Mouse (Mus musculus): ENCODE measurements at regions not wholly inside any gene's neighbourhood (a gene's known extent, or its start where the extent isn't known, plus 50 kb on each side); places are given as distances from the start of the nearest gene placed in this dataset.
"Not testable (repeated sequence)": the region's sequence is repeated elsewhere in the genome, so short reads cannot be mapped to it uniquely, and the experiment has no call there.

DNA sequence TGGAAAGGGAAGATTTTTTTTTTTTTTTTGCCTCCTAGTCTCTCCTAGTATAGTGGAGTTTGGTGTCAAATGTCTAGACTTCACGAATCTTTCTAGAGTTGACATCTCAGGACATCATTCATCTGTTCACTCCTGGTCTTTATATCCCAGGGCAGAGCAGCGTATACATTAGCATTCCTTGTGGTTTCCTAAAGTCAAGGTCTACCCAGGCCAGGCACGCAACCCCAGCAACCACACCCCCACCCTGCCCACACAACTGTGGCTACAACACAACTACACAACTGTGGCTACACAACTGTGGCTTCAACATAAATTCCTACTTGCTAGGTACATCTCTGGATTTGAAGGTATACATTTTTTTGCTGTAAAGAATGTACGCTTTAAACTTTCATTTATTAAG is 122.2 kb downstream of the Ppp1r3a start:
- DNase-seq (ENCODE audit: inconsistent age in 2 of 2, low spot score in 1 of 2): no peak

DNA sequence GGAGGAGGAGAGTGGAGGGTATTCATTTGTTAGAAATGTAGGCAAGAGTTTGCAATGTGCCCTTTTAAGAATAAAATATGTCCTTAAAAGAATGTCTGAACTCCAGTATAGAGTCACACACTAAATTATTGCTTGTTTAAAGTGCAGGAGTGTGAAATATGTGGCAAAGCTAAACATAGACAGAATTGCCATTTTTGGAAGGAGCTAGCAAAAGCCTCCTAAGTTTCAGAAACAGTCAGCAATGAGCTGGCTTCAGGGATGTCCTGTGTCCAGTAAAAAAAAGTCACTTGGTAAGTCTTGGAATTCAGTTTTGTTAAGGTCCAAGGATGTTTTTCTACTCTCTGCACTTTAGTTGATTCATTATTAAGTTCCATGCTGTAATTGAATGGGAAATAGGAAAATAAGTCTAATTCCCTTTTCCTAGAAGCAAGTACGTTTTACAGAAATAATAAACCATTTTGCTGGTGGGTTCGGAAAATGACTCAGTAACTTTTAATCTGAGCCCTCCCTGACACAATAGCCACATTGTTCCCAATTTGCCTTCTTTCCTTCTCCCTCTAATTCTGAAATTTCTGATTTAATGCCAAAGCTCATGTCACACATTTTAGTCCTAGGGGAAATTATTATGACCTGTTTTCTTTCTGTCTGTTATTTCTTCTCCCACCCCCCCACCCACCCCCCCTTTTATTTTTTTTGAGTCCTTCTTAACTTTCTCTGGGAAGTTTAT is 123.2 kb downstream of the Ppp1r3a start:
- no peak for DNase-seq (ENCODE audit: inconsistent age in 2 of 2, low spot score in 1 of 2)

DNA sequence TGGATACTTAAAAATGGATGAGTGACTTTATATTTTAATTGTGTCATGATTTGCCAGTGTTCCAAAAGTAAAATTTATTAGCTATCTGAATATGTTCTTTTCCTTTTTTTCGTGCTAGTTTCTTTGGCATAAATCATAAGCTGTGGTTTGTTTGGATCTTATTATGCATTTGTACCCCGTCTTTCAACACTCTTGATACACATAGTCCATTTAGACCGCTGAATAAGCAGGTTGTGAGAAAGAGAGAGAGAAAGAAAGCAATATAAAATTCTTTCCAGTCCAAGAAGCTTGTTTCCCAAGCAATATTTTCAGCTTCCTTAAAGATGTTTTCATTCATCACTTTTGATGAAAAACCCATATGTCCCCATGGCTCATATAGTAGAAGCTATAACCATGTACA is 138.4 kb downstream of the Ppp1r3a start:
- DNase-seq (ENCODE audit: inconsistent age in 2 of 2, low spot score in 1 of 2): no peak

DNA sequence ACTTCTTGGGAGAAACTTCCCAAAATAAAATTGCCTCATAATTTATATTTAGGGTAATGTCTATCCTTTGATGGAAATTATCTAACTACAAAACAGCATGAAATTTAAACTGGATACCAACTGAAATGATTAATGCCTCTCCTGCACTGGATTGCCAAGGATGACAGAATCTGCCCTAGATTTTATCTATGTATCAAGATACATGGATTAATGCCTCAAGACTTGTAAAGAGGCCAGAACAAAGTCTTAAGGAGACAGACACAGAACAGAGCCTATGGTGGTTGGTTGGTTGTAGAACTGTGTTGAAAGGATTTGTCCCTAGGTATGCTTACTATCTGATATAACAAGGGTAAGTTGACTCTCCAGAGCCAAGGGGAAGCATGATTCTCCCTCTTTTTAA is 147.0 kb downstream of the Ppp1r3a start:
- no peak for DNase-seq (ENCODE audit: inconsistent age in 2 of 2, low spot score in 1 of 2)

DNA sequence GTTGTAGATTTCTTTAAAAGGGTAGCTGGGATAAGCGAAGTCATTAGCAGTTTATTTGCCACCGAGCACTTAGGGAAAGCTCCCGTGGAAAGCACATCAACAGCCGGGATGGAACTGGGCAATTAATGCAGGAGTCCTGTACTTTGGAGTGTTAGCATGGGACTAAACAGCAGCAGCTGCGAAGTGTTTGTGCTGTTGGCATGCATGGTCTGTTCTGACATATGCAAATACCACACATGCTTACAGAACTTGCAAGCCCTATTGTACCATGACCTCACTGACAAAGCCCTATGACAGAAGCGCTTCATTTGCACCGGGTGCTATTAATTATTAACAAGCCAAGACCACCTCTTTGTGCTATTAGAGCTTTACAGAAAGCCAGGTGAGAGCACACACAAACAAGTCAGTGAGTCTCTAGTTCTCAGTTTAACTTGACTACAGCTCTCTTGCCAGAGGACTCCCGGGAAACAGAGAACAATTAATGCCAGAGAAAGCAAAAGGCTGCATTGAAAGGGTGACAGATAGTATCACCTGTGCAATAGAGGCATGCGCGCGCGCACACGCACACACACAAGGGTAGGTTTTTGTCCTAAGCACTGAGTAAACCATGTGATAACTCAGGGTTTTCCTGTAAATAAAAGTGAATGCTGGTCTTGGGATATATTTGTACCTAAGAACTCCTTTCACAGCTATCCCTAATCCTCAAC is 154.4 kb downstream of the Ppp1r3a start:
- no peak for DNase-seq (ENCODE audit: inconsistent age in 2 of 2, low spot score in 1 of 2)

DNA sequence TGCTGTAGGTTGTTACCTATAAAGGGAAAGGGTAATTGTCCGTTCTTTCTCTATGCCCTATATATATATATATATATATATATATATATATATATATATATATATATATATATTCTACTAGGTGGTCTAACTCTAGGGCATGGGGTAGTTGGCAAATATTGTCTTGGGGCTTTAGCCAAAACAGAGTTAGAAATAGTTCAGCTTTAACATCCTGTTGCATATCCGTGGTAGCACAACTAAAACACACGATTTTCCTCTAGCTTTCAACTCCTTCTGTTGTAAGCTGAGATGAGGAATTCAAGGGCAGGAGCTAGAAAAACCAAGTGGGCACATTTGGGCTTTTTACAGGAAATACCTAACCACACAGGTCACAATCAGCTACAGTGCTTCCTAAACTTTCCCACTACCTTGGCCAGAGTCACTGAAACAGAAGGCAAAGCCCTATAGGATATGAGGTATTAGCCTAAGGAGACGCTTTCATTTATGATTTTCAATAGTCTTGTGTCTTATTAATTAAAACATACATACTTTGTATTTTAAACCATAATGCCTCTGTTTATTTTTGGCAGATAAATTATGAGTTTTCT is 158.1 kb downstream of the Ppp1r3a start:
- DNase-seq (ENCODE audit: inconsistent age in 2 of 2, low spot score in 1 of 2): no peak

DNA sequence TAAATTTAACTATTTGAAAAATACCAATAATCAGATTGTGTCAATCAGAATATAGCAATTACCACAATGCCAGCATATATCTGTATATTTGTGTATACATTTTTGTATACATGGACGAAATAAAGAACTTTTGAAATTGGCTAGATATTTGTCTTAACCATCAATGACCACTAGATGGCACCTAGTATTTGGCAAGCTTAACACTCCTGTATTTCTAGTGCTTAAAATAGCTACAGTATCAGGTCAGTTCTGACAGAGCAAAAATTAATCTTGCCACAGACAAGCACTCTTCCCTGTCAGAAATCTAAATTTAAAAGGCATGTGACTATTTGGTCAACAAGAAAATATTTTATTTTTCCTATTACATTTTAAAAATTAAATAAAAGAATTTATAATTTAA is 169.2 kb downstream of the Ppp1r3a start:
- peak in 1 of 2 experiments; percentile 27 for DNase-seq (ENCODE audit: inconsistent age in 2 of 2, low spot score in 1 of 2)

DNA sequence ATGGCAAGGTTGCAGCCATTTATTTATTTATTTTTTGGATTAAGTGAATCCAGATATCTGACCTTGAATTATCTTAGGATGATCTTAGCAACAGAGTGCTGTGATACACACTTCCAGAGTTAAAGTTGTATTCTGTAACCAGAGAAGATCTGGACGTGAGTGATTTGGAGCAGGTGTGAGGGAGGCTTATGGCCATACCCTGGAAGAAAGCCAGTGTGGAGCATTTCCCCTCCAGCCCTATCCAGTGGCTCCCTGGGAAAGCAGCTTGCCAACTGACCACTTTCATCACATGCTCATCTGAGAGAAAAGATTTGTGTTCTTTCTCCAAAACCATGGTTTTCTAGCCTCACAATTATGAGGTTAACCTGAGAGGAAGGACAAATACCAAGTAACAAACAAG is 171.2 kb downstream of the Ppp1r3a start:
- DNase-seq (ENCODE audit: inconsistent age in 2 of 2, low spot score in 1 of 2): no peak

DNA sequence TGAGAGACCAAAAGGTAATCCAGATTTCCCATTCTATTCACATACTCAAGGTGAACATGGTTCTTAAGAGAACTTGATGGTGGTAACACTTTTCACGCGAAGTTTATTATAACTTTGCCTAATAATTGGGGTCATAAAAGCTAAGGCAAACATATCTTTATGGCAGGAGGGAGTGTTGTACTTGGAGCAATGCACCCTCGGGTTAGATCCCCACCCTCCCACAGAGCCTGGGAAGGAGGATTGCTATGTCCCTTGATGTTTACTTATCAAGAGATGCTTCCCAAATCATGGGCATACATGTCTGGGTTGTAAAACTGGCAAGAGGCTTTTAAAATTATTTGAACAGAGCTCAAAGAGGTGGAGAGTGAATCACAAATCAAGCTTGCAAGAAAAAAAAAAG is 180.5 kb downstream of the Ppp1r3a start:
- no peak for DNase-seq (ENCODE audit: inconsistent age in 2 of 2, low spot score in 1 of 2)

DNA sequence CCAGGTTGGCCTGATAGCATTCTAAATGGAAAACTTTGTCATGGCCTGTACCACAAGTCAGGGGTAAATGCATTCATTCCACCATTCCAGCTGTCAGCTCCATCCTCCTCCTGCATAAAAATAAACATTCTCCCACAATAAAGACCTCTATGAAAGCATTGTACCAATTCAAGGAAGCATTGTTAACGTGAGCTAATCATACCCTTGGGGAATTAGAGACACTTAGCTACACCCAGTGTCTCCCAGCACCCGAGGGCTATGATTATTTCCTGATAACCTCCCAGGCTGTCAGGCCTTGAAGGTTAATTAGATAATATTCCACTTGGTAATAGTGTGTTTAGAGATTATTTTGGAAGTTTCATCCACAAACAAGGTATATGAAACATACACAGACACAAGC is 182.1 kb downstream of the Ppp1r3a start:
- DNase-seq (ENCODE audit: inconsistent age in 2 of 2, low spot score in 1 of 2): no peak

DNA sequence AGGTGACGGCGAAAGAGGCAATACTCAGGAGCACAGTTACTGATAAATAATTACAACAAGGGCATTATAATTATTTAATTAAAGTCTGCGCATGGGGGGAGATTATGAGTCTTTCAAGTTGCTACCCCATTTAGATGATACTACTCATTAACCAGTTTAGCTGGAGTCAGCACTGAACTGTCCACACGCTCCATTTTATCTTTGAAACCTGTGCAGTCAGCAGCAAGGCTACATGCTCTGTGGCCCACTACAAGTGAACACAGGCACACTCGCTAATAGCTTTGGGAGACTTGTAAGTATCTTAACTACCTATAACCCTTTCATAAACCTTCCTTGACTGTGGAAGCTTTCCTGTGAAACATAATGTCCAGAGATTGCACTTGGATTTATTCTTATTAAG is 214.7 kb downstream of the Ppp1r3a start:
- no peak for DNase-seq (ENCODE audit: inconsistent age in 2 of 2, low spot score in 1 of 2)

DNA sequence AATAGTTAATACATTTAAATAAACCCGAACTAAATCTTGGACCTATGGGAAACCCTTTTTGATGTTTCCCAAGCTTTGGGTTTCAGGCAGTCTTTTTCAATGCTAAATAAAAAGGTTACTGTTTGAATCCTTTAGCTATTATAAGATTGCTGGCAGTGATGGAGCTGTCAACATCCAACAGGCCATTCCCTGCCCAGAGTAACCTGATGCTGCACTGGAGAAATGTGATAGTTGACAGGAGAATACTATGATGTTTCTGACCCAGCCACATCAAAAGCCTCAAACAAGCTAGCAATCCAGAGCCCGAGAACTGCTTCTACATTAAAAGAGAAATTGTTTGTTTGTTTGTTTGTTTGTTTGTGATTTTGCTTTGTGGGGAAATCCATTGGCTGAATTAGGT is 226.0 kb downstream of the Ppp1r3a start:
- no peak for DNase-seq (ENCODE audit: inconsistent age in 2 of 2, low spot score in 1 of 2)

DNA sequence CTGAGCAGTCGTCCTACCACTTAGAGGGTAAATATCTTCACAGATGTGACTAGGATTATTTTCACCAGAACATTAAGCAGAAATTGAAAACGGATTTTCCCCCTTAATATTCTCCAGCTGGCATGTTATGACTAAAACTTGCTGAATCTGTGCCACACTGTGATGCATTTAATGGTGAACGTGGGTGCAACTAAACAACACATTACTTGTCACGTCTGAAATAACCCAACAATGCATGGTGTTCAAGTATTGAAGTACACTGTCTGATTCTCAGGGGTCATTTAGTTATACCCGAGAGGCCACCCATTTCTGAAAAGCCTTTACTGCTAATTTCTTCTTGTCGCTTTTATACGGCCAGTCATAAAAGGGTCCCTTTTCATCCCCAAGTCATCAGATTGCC is 226.5 kb downstream of the Ppp1r3a start:
- DNase-seq (ENCODE audit: inconsistent age in 2 of 2, low spot score in 1 of 2): no peak

DNA sequence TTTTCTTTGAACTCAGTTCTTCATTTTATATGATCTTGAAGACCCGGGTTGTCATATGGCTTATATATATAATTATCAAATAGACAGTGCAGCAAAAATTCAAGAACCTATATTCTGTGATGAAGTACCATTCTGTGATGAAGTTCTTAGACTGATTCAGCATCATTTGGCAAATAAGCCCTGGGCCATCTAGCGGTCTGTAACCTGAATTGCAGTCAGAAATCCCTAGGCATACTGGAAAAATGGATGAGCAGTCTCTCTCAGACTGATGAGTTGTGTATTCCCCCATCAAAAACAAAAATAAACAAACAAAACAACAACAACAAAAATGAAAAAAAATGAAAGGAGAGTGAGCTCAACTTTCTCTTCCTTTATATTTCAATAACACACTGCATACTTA is 232.3 kb downstream of the Ppp1r3a start:
- DNase-seq (ENCODE audit: inconsistent age in 2 of 2, low spot score in 1 of 2): peak in 1 of 2 experiments; percentile 47

DNA sequence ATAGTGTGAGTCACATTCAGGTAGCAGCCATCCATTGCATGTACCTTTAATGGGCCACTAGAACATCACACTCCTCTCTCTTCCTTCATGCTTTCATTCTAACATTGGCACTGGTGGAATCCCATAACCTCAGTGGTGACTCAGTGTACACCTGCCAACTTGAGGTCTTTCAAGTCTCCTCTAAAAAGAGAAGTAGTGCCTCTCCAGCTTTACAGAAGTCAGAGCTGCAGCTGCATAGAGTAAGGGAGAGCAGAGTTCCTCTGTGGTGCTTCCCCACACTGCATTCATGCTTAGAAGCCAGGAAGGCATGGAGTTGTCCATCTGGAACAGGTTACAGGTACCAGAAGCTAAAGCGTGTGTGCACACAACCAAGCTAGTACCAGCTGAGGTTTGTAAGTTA is 233.8 kb downstream of the Ppp1r3a start:
- no peak for DNase-seq (ENCODE audit: inconsistent age in 2 of 2, low spot score in 1 of 2)

DNA sequence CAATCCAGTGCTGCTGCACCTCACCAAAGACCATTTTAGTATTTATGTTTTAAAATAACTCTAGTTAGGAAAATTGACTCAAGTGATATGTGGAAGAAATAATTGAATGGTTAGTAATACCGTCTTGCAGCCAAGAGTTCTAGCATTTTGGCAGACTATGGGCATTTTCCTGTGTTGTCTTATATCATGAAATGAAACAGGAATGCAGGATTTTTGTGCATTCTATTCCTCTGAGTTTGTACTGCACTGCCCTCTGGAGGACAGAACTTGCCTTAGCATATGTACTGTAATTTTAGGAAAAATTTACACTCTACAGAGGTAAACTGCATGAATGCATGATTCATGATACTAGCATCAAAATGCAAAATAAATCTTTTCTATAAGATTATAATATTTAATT is 250.9 kb downstream of the Ppp1r3a start:
- DNase-seq (ENCODE audit: inconsistent age in 2 of 2, low spot score in 1 of 2): peak in 1 of 2 experiments; percentile 69

DNA sequence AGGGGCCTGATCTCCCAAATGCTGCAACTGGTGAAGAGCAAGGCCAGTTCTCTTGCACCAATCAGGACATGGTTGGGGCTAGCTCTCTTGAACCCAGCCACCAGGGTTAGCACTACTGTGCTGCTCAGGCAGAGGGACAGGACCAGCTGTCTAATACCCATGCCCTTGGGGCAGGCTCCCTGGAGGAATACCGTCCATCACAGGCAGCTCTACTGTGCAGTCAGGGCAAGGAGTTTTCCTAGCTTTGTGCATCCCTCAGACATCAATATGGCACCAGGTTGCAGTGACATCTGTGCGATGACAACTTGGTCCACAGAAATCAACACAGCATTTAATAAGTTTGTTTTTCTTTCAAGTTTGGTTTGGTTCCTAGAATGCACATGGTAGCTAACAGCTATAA is 254.4 kb downstream of the Ppp1r3a start:
- DNase-seq (ENCODE audit: inconsistent age in 2 of 2, low spot score in 1 of 2): no peak

DNA sequence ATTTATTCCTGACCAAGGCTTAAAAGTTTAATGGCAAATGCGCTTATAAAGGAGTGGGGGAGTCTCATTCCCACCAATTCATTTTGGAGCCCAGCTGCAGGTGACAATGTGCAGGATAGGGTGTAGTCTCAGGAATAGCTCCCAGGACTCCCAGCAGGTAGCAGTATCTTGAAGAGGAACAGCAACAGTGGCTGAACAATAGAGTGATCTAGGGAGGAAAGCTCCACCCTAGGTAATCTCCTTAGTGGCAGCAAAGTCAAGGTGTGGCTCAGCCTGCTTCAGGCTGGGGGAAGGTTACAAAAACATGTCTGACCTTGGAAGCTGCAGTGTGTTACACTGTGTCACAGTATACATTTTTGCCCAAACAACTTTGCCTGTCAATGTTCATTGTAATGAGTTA is 255.2 kb downstream of the Ppp1r3a start:
- not testable (repeated sequence) for DNase-seq (ENCODE audit: inconsistent age in 2 of 2, low spot score in 1 of 2)

DNA sequence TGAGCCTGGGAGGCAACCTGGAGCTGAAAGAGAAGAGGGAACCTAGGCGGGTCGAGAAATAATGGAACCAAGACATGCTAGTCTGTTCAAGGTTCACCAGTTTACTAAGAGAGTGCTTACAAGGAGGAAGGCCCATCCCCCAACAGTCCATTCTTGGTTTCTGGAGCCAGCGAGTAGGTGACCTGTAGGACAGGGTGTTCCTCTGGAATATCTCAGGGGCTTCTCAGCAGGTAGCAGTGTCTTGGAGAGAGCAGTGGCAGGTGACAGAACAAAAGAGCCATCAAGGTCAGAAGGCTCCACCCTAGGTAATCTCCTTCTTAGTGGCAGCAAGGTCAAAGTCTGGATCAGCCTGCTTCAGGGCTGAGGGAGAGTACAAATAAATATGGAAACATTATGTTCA is 268.4 kb downstream of the Ppp1r3a start:
- not testable (repeated sequence) for DNase-seq (ENCODE audit: inconsistent age in 2 of 2, low spot score in 1 of 2)

DNA sequence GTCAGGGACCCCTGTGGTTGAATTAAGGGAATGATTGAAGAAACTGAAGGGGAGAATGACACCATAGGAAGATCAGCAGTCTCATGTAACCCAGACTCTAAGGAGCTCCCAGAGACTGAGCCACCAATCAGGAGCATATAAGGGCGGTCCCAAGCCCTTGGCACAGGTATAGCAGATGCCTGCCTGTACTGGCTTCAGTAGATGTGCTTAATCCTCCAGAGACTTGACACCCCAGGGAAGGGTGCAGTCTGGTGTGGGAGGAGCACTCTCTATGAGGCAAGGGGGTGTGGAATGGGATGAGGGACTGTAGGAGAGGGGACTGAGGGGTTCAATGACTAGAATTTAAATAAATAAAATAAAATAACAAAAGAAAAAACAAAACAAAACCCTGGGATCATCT is 298.7 kb downstream of the Ppp1r3a start:
- DNase-seq (ENCODE audit: inconsistent age in 2 of 2, low spot score in 1 of 2): no peak

DNA sequence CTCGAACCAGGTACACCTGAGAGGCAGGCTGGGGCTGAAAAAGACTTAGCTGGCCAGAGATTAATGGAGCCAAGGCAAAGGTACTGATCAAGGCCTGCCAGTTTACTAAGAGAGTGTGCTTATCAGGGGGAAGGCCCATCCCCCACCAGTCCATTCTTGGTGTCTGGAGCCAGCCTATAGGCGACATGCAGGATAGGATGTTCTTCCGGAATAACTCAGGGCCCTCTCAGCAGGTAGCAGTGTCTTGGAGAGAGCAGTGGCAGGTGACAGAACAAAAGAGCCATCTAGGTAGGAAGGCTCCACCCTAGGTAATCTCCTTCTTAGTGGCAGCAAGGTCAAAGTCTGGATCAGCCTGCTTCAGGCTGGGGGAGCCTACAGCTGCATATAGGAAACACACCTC is 301.8 kb downstream of the Ppp1r3a start:
- not testable (repeated sequence) for DNase-seq (ENCODE audit: inconsistent age in 2 of 2, low spot score in 1 of 2)

DNA sequence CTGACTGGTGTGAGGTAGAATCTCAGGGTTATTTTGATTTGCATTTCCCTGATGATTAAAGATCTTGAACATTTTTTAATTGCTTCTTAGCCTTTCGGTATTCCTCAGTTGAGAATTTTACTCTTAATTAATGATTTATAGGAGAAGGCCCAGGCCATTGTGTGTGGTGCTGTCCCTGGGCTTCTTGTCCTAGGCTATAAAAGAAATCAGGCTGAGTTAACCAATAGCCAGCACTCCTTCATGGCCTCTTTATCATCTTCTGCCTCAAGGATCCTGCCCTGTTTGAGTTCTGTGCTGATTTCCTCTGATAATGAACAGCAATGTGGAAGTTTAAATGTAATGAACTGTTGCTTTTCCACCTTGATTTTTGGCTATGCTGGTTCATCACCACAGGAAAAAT is 323.3 kb downstream of the Ppp1r3a start:
- DNase-seq (ENCODE audit: inconsistent age in 2 of 2, low spot score in 1 of 2): no peak

All from adrenal gland, adult (tissue).